Mouse (Mus musculus): ENCODE measurements at regions not wholly inside any gene's neighbourhood (a gene's known extent, or its start where the extent isn't known, plus 50 kb on each side); places are given as distances from the start of the nearest gene placed in this dataset.
"Not testable (repeated sequence)": the region's sequence is repeated elsewhere in the genome, so short reads cannot be mapped to it uniquely, and the experiment has no call there.

GRCm38 (mm10) chr13:41925211-41925610 lies 77.7 kb upstream of the Adtrp start:
- DNase-seq = no peak
- TF ChIP-seq CTCF (IDR thresholded peaks at IDR 0.05; ENCODE audit: borderline replicate concordance, control insufficient read depth, extremely low read depth, insufficient read depth, low read length, poor library complexity) (no peak), POLR2A (IDR thresholded peaks at IDR 0.05; ENCODE audit: control insufficient read depth, extremely low read depth, insufficient read depth, low read length, poor library complexity) (no peak)
- H3K4me3 ChIP-seq (ENCODE audit: control insufficient read depth, insufficient read depth, low read length) = no peak overlapping the region
- H3K27ac ChIP-seq (ENCODE audit: control insufficient read depth, insufficient read depth, low read length) = no peak overlapping the region
- no peaks in the 10 kb centered on the region; the same call in 1 of the 2 replicates for H3K4me1 ChIP-seq (replicated peaks; ENCODE audit: control insufficient read depth, insufficient read depth, low read length)
- H3K27me3 ChIP-seq (ENCODE audit: control insufficient read depth, insufficient read depth, low read length) = no peaks in the 10 kb centered on the region
- no peaks in the 10 kb centered on the region for H3K36me3 ChIP-seq (ENCODE audit: control insufficient read depth, insufficient read depth, low read length)
- WGBS = 94% methylated on average over 2 of the region's 2 CpGs

GRCm38 (mm10) chr13:41921178-41921577 lies 73.7 kb upstream of the Adtrp start:
- no peaks in the 10 kb centered on the region for H3K27me3 ChIP-seq (ENCODE audit: control insufficient read depth, insufficient read depth, low read length)
- no peak overlapping the region for H3K27ac ChIP-seq (ENCODE audit: control insufficient read depth, insufficient read depth, low read length)
- WGBS = 64% methylated on average over 6 of the region's 6 CpGs
- no peaks in the 10 kb centered on the region for H3K36me3 ChIP-seq (ENCODE audit: control insufficient read depth, insufficient read depth, low read length)
- H3K4me1 ChIP-seq (replicated peaks; ENCODE audit: control insufficient read depth, insufficient read depth, low read length) = no peaks in the 10 kb centered on the region; the same call in 1 of the 2 replicates
- TF ChIP-seq POLR2A (IDR thresholded peaks at IDR 0.05; ENCODE audit: control insufficient read depth, extremely low read depth, insufficient read depth, low read length, poor library complexity) = no peak
- no peak for DNase-seq
- H3K4me3 ChIP-seq (ENCODE audit: control insufficient read depth, insufficient read depth, low read length) = no peak overlapping the region

GRCm38 (mm10) chr13:41918525-41918924 lies 71.0 kb upstream of the Adtrp start:
- DNase-seq = no peak
- Histone ChIP-seq H3K4me3 (ENCODE audit: control insufficient read depth, insufficient read depth, low read length) (no peak overlapping the region), H3K27ac (ENCODE audit: control insufficient read depth, insufficient read depth, low read length) (no peak overlapping the region), H3K27me3 (ENCODE audit: control insufficient read depth, insufficient read depth, low read length) (no peaks in the 10 kb centered on the region), H3K36me3 (ENCODE audit: control insufficient read depth, insufficient read depth, low read length) (no peaks in the 10 kb centered on the region), H3K4me1 (replicated peaks; ENCODE audit: control insufficient read depth, insufficient read depth, low read length) (no peaks in the 10 kb centered on the region; the same call in 1 of the 2 replicates)
- TF ChIP-seq CTCF (IDR thresholded peaks at IDR 0.05; ENCODE audit: borderline replicate concordance, control insufficient read depth, extremely low read depth, insufficient read depth, low read length, poor library complexity) (no peak), POLR2A (IDR thresholded peaks at IDR 0.05; ENCODE audit: control insufficient read depth, extremely low read depth, insufficient read depth, low read length, poor library complexity) (no peak)
- 89% methylated on average over 5 of the region's 5 CpGs for WGBS

- H3K27ac ChIP-seq (ENCODE audit: control insufficient read depth, insufficient read depth, low read length) = not testable (repeated sequence)
- 84% methylated on average over 9 of the region's 9 CpGs for WGBS
These were observed 68.3 kb upstream of the Adtrp start for GRCm38 (mm10) chr13:41915816-41916215.

GRCm38 (mm10) chr13:41910736-41911135 lies 63.3 kb upstream of the Adtrp start:
- WGBS = 66% methylated on average over 3 of the region's 3 CpGs
- H3K27me3 ChIP-seq (ENCODE audit: control insufficient read depth, insufficient read depth, low read length) = no peaks in the 10 kb centered on the region
- no peak overlapping the region for H3K4me3 ChIP-seq (ENCODE audit: control insufficient read depth, insufficient read depth, low read length)
- H3K27ac ChIP-seq (ENCODE audit: control insufficient read depth, insufficient read depth, low read length) = no peak overlapping the region; the same call in 1 of the 2 replicates
- no peaks in the 10 kb centered on the region for H3K36me3 ChIP-seq (ENCODE audit: control insufficient read depth, insufficient read depth, low read length)
- DNase-seq = no peak
- peaks cover 6% of the 10 kb centered on the region; the same call in 1 of the 2 replicates for H3K4me1 ChIP-seq (replicated peaks; ENCODE audit: control insufficient read depth, insufficient read depth, low read length)
- TF ChIP-seq CTCF (IDR thresholded peaks at IDR 0.05; ENCODE audit: borderline replicate concordance, control insufficient read depth, extremely low read depth, insufficient read depth, low read length, poor library complexity) = no peak
- TF ChIP-seq POLR2A (IDR thresholded peaks at IDR 0.05; ENCODE audit: control insufficient read depth, extremely low read depth, insufficient read depth, low read length, poor library complexity) = no peak

More at GRCm38 (mm10) chr13:41915816-41916215, 68.3 kb upstream of the Adtrp start:
- not testable (repeated sequence) for H3K36me3 ChIP-seq (ENCODE audit: control insufficient read depth, insufficient read depth, low read length); H3K4me1 ChIP-seq (replicated peaks; ENCODE audit: control insufficient read depth, insufficient read depth, low read length); H3K4me3 ChIP-seq (ENCODE audit: control insufficient read depth, insufficient read depth, low read length); DNase-seq; H3K27me3 ChIP-seq (ENCODE audit: control insufficient read depth, insufficient read depth, low read length)

GRCm38 (mm10) chr13:41910236-41910635 lies 62.8 kb upstream of the Adtrp start:
- Histone ChIP-seq H3K27me3 (ENCODE audit: control insufficient read depth, insufficient read depth, low read length) (no peaks in the 10 kb centered on the region), H3K27ac (ENCODE audit: control insufficient read depth, insufficient read depth, low read length) (no peak overlapping the region; the same call in 1 of the 2 replicates), H3K4me1 (replicated peaks; ENCODE audit: control insufficient read depth, insufficient read depth, low read length) (peaks cover 6% of the 10 kb centered on the region; the same call in 1 of the 2 replicates), H3K4me3 (ENCODE audit: control insufficient read depth, insufficient read depth, low read length) (no peak overlapping the region), H3K36me3 (ENCODE audit: control insufficient read depth, insufficient read depth, low read length) (no peaks in the 10 kb centered on the region)
- DNase-seq = no peak
- TF ChIP-seq CTCF (IDR thresholded peaks at IDR 0.05; ENCODE audit: borderline replicate concordance, control insufficient read depth, extremely low read depth, insufficient read depth, low read length, poor library complexity) = no peak
- TF ChIP-seq POLR2A (IDR thresholded peaks at IDR 0.05; ENCODE audit: control insufficient read depth, extremely low read depth, insufficient read depth, low read length, poor library complexity) = no peak
- 84% methylated on average over 10 of the region's 10 CpGs for WGBS

GRCm38 (mm10) chr13:41907027-41907426 lies 59.5 kb upstream of the Adtrp start:
- Histone ChIP-seq H3K27ac (ENCODE audit: control insufficient read depth, insufficient read depth, low read length) (no peak overlapping the region), H3K4me1 (replicated peaks; ENCODE audit: control insufficient read depth, insufficient read depth, low read length) (peaks cover 6% of the 10 kb centered on the region; the same call in 1 of the 2 replicates), H3K36me3 (ENCODE audit: control insufficient read depth, insufficient read depth, low read length) (no peaks in the 10 kb centered on the region), H3K27me3 (ENCODE audit: control insufficient read depth, insufficient read depth, low read length) (no peaks in the 10 kb centered on the region), H3K4me3 (ENCODE audit: control insufficient read depth, insufficient read depth, low read length) (no peak overlapping the region)
- TF ChIP-seq POLR2A (IDR thresholded peaks at IDR 0.05; ENCODE audit: control insufficient read depth, extremely low read depth, insufficient read depth, low read length, poor library complexity) (no peak), CTCF (IDR thresholded peaks at IDR 0.05; ENCODE audit: borderline replicate concordance, control insufficient read depth, extremely low read depth, insufficient read depth, low read length, poor library complexity) (no peak)
- DNase-seq = no peak
- WGBS = 97% methylated on average over 2 of the region's 2 CpGs

All from thymus, adult 2 months (tissue).